Mouse (Mus musculus) liver, postnatal 0 days (tissue): ENCODE data around the gene Prrg1.

ENCODE experiments used
- CTCF ChIP-seq: sonication (generic); IDR thresholded peaks from 2 replicates; pipeline ENCODE4 v1.5.1; 2016; ENCODE audit warnings: antibody characterized with exemption, low read depth
- EP300 ChIP-seq: IDR thresholded peaks from 2 replicates; pipeline ENCODE4 v1.6.1; 2016; ENCODE audit warnings: antibody characterized with exemption, low read depth, mild to moderate bottlenecking

DNA sequence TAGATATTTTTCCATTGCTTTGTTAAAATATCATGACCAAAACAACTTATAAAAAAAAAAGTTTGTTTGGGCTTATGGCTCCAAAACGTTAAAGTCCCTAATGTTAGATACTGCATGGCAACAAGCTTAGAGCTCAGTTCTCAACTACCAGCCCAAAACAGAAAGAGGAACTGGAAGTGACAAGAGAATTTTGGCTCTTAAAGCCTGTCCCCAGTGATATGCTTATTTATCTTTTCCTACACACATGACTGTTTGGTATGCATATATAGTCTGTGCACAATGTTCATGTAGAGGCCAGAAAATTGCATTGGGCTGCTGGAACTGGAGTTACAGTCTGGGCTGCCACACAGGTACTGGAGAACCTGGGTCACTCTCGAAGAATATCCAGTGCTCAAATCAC, 9.4 kb upstream of the Prrg1 start:
- TF ChIP-seq CTCF (no peak), EP300 (no peak)
